In the genomic region with DNA sequence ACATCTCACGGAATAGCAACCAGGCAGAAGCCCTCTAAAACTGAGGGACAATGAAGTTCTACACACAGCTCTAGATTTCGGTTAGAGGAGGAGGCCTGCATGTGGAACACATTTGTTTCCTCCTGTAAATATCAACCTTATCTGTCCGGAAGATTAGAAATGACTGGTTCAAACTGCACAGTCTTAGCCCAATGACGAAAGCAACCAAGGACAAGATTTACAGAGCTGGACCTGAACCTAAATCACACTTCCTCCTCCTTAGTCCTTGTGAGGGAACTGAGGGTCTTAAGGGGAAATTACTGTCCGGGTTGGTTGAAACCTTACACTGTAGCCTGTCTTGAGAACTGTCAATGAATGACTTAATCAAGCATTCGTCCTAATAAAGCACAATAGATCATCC, we compare ENCODE assay signal across 8 mouse cellular contexts. TPM values are rescaled to one million over a fixed set of nuclear protein-coding genes. Genes with fewer than 3 reads are reported as not detected.
DNase-seq lines count a peak whose midpoint lies in the region; ATAC-seq lines count a peak whose summit lies in the region.

No protein-coding gene starts in this region.

- peak overlapping the region; percentile 80 for H3K9ac ChIP-seq in forebrain, embryonic 16.5 days (replicated peaks; ENCODE audit: low read depth, low read length)
- H3K9ac ChIP-seq in liver, embryonic 16.5 days (ENCODE audit: low read depth, low read length) = 0 out of 2 replicates have a peak overlapping the region, but pooled peaks have one; percentile 33

- no peaks in the 10 kb centered on the region for H3K36me3 ChIP-seq in erythroblast, embryonic 14.5 days (ENCODE audit: control insufficient read depth)
- H3K36me3 ChIP-seq in forebrain, embryonic 16.5 days (ENCODE audit: control insufficient read depth, insufficient read depth) = no peaks in the 10 kb centered on the region
- H3K36me3 ChIP-seq in liver, embryonic 16.5 days (ENCODE audit: control insufficient read depth, insufficient read depth) = no peaks in the 10 kb centered on the region

- peak; percentile 78 for DNase-seq in 416B (ENCODE audit: low read depth)
- no peak for DNase-seq in spleen, postnatal 4 days (ENCODE audit: low spot score in 2 of 2)
- DNase-seq in left cerebral cortex, adult 9 months (ENCODE audit: low spot score in 2 of 2) = no peak
- no peak for DNase-seq in gastrocnemius, adult 8-10 months (ENCODE audit: low spot score in 2 of 2)

- H3K4me2 ChIP-seq in forebrain, embryonic 16.5 days (ENCODE audit: low read length) = peak overlapping the region; percentile 79
- H3K4me2 ChIP-seq in liver, embryonic 16.5 days (ENCODE audit: low read depth, low read length) = peak overlapping the region; percentile 69

- no peak for ATAC-seq in erythroblast, adult 5-6 weeks (replicated peaks; ENCODE audit: low FRiP score, poor library complexity, severe bottlenecking)
- ATAC-seq in forebrain, embryonic 16.5 days = no peak
- no peak for ATAC-seq in liver, embryonic 16.5 days (ENCODE audit: low read depth)

- peak overlapping the region; percentile 12 for H3K4me3 ChIP-seq in erythroblast, embryonic 14.5 days (replicated peaks)
- peak overlapping the region; percentile 88 for H3K4me3 ChIP-seq in forebrain, embryonic 16.5 days (replicated peaks; ENCODE audit: low read length)
- peak overlapping the region; percentile 72 for H3K4me3 ChIP-seq in liver, embryonic 16.5 days (ENCODE audit: low read depth, low read length)

- H3K4me1 ChIP-seq in erythroblast, embryonic 14.5 days (ENCODE audit: control insufficient read depth) = peaks cover 18% of the 10 kb centered on the region
- peaks cover 32% of the 10 kb centered on the region for H3K4me1 ChIP-seq in forebrain, embryonic 16.5 days (replicated peaks; ENCODE audit: control insufficient read depth, insufficient read depth, low read length)
- H3K4me1 ChIP-seq in liver, embryonic 16.5 days (ENCODE audit: control insufficient read depth, low read depth, low read length) = peaks cover 4% of the 10 kb centered on the region

- H3K9me3 ChIP-seq in erythroblast, embryonic 14.5 days (ENCODE audit: control insufficient read depth, low read length) = no peaks in the 10 kb centered on the region
- H3K9me3 ChIP-seq in forebrain, embryonic 16.5 days (ENCODE audit: control insufficient read depth, low read length) = no peaks in the 10 kb centered on the region
- no peaks in the 10 kb centered on the region for H3K9me3 ChIP-seq in liver, embryonic 16.5 days (replicated peaks; ENCODE audit: control insufficient read depth, low read length)

- H3K27ac ChIP-seq in forebrain, embryonic 16.5 days (ENCODE audit: low read length) = no peak overlapping the region
- H3K27ac ChIP-seq in liver, embryonic 16.5 days (ENCODE audit: low read length) = no peak overlapping the region

- 39% methylated on average over 6 of the region's 6 CpGs for WGBS in forebrain, embryonic 16.5 days
- WGBS in liver, embryonic 16.5 days (ENCODE audit: insufficient replicate concordance) = 11% methylated on average over 6 of the region's 6 CpGs

- H3K27me3 ChIP-seq in erythroblast, embryonic 14.5 days (ENCODE audit: control insufficient read depth) = peaks cover 59% of the 10 kb centered on the region
- H3K27me3 ChIP-seq in forebrain, embryonic 16.5 days (replicated peaks; ENCODE audit: control insufficient read depth, insufficient read depth, low read length) = no peaks in the 10 kb centered on the region
- peaks cover 43% of the 10 kb centered on the region for H3K27me3 ChIP-seq in liver, embryonic 16.5 days (ENCODE audit: control insufficient read depth, insufficient read depth, low read depth, low read length)

RNA-seq across cellular contexts. Expression of gene Cdc42bpb, which starts 1.5 kb away (rescaled TPM):
- polyA plus RNA-seq in erythroblast, embryonic 14.5 days (2012) = 0.74 TPM in 2 replicates
- total RNA-seq in erythroblast, adult 5-6 weeks (2015; ENCODE audit: low replicate concordance) = 0.58 and 10.9 TPM in 2 replicates
- 1.8 and 2.6 TPM in 2 replicates for total RNA-seq in erythroblast, adult 5-6 weeks (2017; ENCODE audit: low replicate concordance)
- 33.6 and 39.9 TPM in 2 replicates for polyA plus RNA-seq in forebrain, embryonic 16.5 days (2015; fragmentation: Nextera tagmentation; extraction: Ambion mirVana)
- polyA plus RNA-seq in liver, embryonic 16.5 days (2015; fragmentation: Nextera tagmentation; extraction: Ambion mirVana) = 8.1 and 10.1 TPM in 2 replicates
- 10 to 100 TPM; 13.7 to 18.7 (median 14.9) TPM for total RNA-seq in gastrocnemius, adult 8-10 months (2022)

RNA-seq across cellular contexts. Expression of gene Lbhd2, which starts 30.6 kb away (rescaled TPM):
- not detected in 2 replicates for polyA plus RNA-seq in erythroblast, embryonic 14.5 days (2012)
- total RNA-seq in erythroblast, adult 5-6 weeks (2015; ENCODE audit: low replicate concordance) = not detected in 2 replicates
- not detected in 2 replicates for total RNA-seq in erythroblast, adult 5-6 weeks (2017; ENCODE audit: low replicate concordance)
- 1.3 and 4.5 TPM in 2 replicates for polyA plus RNA-seq in forebrain, embryonic 16.5 days (2015; fragmentation: Nextera tagmentation; extraction: Ambion mirVana)
- polyA plus RNA-seq in liver, embryonic 16.5 days (2015; fragmentation: Nextera tagmentation; extraction: Ambion mirVana) = not detected in 2 replicates
- not detected for total RNA-seq in gastrocnemius, adult 8-10 months (2022)

RNA-seq across cellular contexts. Expression of gene Exoc3l4, which starts 40.8 kb away (rescaled TPM):
- 0.23 and 0.25 TPM in 2 replicates for polyA plus RNA-seq in erythroblast, embryonic 14.5 days (2012)
- total RNA-seq in erythroblast, adult 5-6 weeks (2015; ENCODE audit: low replicate concordance) = not detected in 2 replicates
- total RNA-seq in erythroblast, adult 5-6 weeks (2017; ENCODE audit: low replicate concordance) = not detected in 2 replicates
- polyA plus RNA-seq in forebrain, embryonic 16.5 days (2015; fragmentation: Nextera tagmentation; extraction: Ambion mirVana) = 1.9 and 2.5 TPM in 2 replicates
- 23.4 and 28.5 TPM in 2 replicates for polyA plus RNA-seq in liver, embryonic 16.5 days (2015; fragmentation: Nextera tagmentation; extraction: Ambion mirVana)
- 1 to 10 TPM in 3 of 4 experiments, under 1 TPM in 1; 0.72 to 3.2 (median 2.7) TPM for total RNA-seq in gastrocnemius, adult 8-10 months (2022)

Comparison
In these comparisons a context has a peak if more than half of its experiments do, and no peak if none do; other contexts are left out.
1. H3K4me3 ChIP-seq: peak in every context shown above with its lines; median percentile 88 in forebrain, embryonic 16.5 days; 72 in liver, embryonic 16.5 days; 12 in erythroblast, embryonic 14.5 days.